Mouse (Mus musculus) forebrain, embryonic 11.5 days (tissue): Measurements from ENCODE around the gene Prkca. TPM values are rescaled to one million over a fixed set of nuclear protein-coding genes. Genes with fewer than 3 reads are reported as not detected.

Source experiments
- ATAC-seq: fragments of 200-750 bp; cut with Nextera tagmentation; replicated peaks from 2 replicates; pipeline ENCODE4 v1.8.0; 2017; ENCODE audit warnings: moderate TSS enrichment; ENCODE audit not compliant: low FRiP score
- DNase-seq: peaks from one replicate; pipeline ENCODE4 v3.0.0-alpha.2; 2017; ENCODE audit warnings: low spot score
- H3K27ac ChIP-seq: fragments of 300-500 bp; sonication (generic); 2 replicates; pipeline ENCODE4 v1.5.1; 2014; ENCODE audit warnings: low read depth, low read length
- H3K27me3 ChIP-seq: fragments of 300-500 bp; sonication (generic); 2 replicates; pipeline ENCODE4 v1.6.1; 2014; ENCODE audit warnings: mild to moderate bottlenecking, low read length, mixed read lengths; ENCODE audit not compliant: control insufficient read depth, insufficient read depth
- H3K36me3 ChIP-seq: fragments of 300-500 bp; sonication (generic); 2 replicates; pipeline ENCODE4 v1.6.1; 2014; ENCODE audit warnings: mild to moderate bottlenecking, low read length, moderate library complexity, mixed read lengths; ENCODE audit not compliant: control insufficient read depth, insufficient read depth
- H3K4me1 ChIP-seq: fragments of 300-500 bp; sonication (generic); replicated peaks from 2 replicates; pipeline ENCODE4 v1.6.1; 2014; ENCODE audit warnings: low read length, mixed read lengths; ENCODE audit not compliant: control insufficient read depth, insufficient read depth
- H3K4me2 ChIP-seq: fragments of 300-500 bp; sonication (generic); 2 replicates; pipeline ENCODE4 v1.6.1; 2014; ENCODE audit warnings: low read depth, mild to moderate bottlenecking, low read length, moderate library complexity, mixed read lengths; ENCODE audit not compliant: severe bottlenecking
- H3K4me3 ChIP-seq: fragments of 300-500 bp; sonication (generic); 2 replicates; pipeline ENCODE4 v1.5.1; 2014; ENCODE audit warnings: low read depth, low read length
- H3K9ac ChIP-seq: fragments of 300-500 bp; sonication (generic); 2 replicates; pipeline ENCODE4 v1.6.1; 2014; ENCODE audit warnings: low read length
- H3K9me3 ChIP-seq: fragments of 300-500 bp; sonication (generic); 2 replicates; pipeline ENCODE4 v1.6.1; 2016; ENCODE audit warnings: low read length, mixed read lengths; ENCODE audit not compliant: control insufficient read depth
- WGBS: fragments of 180-500 bp; shearing (Covaris S2); extraction: QIAGEN DNeasy Blood & Tissue Kit; methylation state at CpG from one replicate; pipeline ENCODE4 v1.1.7; 2014; 5-methylcytosine and 5-hydroxymethylcytosine counted together
- polyA plus RNA-seq: library from polyadenylated mRNA; unstranded; fragments of >200 nt; fragmentation: Nextera tagmentation; extraction: Ambion mirVana; gene quantifications from 2 replicates; pipeline ENCODE4 v1.2.1, GENCODE M21; 2014

The Prkca gene
- polyA plus RNA-seq, 1 experiment from 2014 or later, result 5.2 TPM

DNA sequence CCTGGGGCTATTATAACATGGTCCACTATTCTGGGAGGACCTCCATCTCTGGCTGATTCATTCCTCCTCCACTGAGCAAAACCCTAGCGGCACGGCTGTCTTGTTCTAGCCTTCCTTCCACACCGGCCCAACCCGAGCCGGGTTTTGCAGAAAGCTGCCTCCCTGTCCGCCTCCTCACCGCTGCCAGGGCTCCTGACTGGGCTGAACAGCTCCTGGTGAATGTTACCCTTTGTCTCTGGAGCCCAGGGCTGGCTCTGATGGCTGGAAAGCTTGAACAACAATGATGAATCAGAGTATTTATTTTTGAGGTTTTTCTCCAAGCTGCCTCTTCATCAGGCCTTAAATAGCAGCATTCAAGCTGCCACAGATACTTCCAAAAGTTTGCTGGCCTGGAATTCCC is 193.3 kb downstream of the Prkca start:
- no peak overlapping the region for H3K27ac ChIP-seq
- no peaks in the 10 kb centered on the region for H3K27me3 ChIP-seq
- no peak overlapping the region for H3K4me3 ChIP-seq
- no peak overlapping the region for H3K4me2 ChIP-seq
- no peaks in the 10 kb centered on the region for H3K36me3 ChIP-seq
- ATAC-seq (no peak), DNase-seq (peak; percentile 62)
- 28% methylated on average over 7 of the region's 7 CpGs for WGBS
- no peaks in the 10 kb centered on the region for H3K9me3 ChIP-seq
- H3K4me1 ChIP-seq, result peaks cover 8% of the 10 kb centered on the region; the same call in 1 of the 2 replicates
- H3K9ac ChIP-seq, result no peak overlapping the region

GRCm38 (mm10) chr11:108149187-108149586 is 194.5 kb downstream of the Prkca start:
- H3K27ac ChIP-seq, result no peak overlapping the region
- no peaks in the 10 kb centered on the region for H3K27me3 ChIP-seq
- no peak overlapping the region for H3K4me3 ChIP-seq
- H3K4me1 ChIP-seq, result peaks cover 8% of the 10 kb centered on the region; the same call in 1 of the 2 replicates
- H3K4me2 ChIP-seq, result no peak overlapping the region
- H3K9me3 ChIP-seq, result no peaks in the 10 kb centered on the region
- 72% methylated on average over 9 of the region's 9 CpGs for WGBS
- DNase-seq, result no peak
- no peak overlapping the region for H3K9ac ChIP-seq
- no peaks in the 10 kb centered on the region for H3K36me3 ChIP-seq
- ATAC-seq, result no peak

DNA sequence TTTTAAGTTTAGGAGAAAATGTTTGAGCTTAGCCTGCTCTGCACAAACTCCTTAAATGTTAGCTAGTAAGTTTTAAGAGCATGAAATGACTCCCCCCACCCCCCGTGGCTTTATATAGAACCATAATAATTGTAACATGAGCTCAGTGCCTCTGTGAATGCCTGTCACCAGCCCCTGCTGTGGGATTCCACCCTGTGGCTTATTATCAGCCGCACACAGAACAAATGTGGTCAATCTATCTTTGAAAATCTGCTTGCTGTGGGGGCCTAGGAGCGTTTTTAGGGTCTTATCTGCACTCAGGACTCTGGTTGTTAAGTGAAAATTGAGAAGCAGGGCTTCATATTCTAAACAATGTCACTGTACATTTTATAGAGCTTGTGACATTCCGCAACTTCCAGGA is 195.2 kb downstream of the Prkca start:
- Histone ChIP-seq H3K9me3 (no peaks in the 10 kb centered on the region), H3K4me3 (no peak overlapping the region), H3K27ac (no peak overlapping the region), H3K36me3 (no peaks in the 10 kb centered on the region), H3K4me2 (no peak overlapping the region), H3K9ac (no peak overlapping the region), H3K4me1 (peaks cover 8% of the 10 kb centered on the region; the same call in 1 of the 2 replicates), H3K27me3 (no peaks in the 10 kb centered on the region)
- 19% methylated on average over 4 of the region's 4 CpGs for WGBS
- ATAC-seq (no peak), DNase-seq (no peak)

- H3K27me3 ChIP-seq, result no peaks in the 10 kb centered on the region
- no peak overlapping the region for H3K9ac ChIP-seq
- H3K4me1 ChIP-seq, result peaks cover 8% of the 10 kb centered on the region; the same call in 1 of the 2 replicates
- ATAC-seq (no peak), DNase-seq (no peak)
- H3K4me3 ChIP-seq, result no peak overlapping the region
- H3K4me2 ChIP-seq, result no peak overlapping the region
- 71% methylated on average over 13 of the region's 13 CpGs for WGBS
- H3K9me3 ChIP-seq, result no peaks in the 10 kb centered on the region
- H3K27ac ChIP-seq, result no peak overlapping the region
- H3K36me3 ChIP-seq, result no peaks in the 10 kb centered on the region
These were observed 197.8 kb downstream of the Prkca start for GRCm38 (mm10) chr11:108145752-108146496.

- no peak for DNase-seq
- no peak overlapping the region for H3K4me2 ChIP-seq
- no peak for ATAC-seq
These were observed 198.6 kb downstream of the Prkca start for GRCm38 (mm10) chr11:108145128-108145527.

DNA sequence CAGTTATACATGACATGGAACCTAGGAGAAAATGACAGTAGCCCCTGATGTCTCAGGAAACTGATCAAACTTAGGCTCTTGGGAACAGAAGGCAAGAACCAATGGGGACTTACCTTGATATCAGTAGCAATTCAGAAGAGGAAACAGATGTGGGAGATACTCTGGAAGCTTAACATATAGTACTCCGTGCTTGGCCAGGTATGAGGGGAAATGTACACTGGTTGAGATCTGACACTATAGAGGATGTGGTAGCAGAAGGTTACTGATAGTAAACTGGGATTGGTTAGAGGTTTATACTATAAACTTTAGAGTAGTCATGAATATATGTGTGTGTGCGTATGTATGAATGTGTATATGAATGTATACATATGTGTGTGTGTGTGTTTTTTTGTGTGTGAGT is 200.0 kb downstream of the Prkca start:
- ATAC-seq, result no peak
- WGBS, result 94% methylated on average over 2 of the region's 2 CpGs
- H3K4me3 ChIP-seq, result no peak overlapping the region

More at GRCm38 (mm10) chr11:108145128-108145527, 198.6 kb downstream of the Prkca start:
- Histone ChIP-seq H3K9ac (no peak overlapping the region), H3K9me3 (no peaks in the 10 kb centered on the region), H3K4me3 (no peak overlapping the region), H3K27me3 (no peaks in the 10 kb centered on the region), H3K36me3 (no peaks in the 10 kb centered on the region), H3K27ac (no peak overlapping the region), H3K4me1 (peaks cover 8% of the 10 kb centered on the region; the same call in 1 of the 2 replicates)
- WGBS, result 86% methylated on average over 8 of the region's 8 CpGs

DNA sequence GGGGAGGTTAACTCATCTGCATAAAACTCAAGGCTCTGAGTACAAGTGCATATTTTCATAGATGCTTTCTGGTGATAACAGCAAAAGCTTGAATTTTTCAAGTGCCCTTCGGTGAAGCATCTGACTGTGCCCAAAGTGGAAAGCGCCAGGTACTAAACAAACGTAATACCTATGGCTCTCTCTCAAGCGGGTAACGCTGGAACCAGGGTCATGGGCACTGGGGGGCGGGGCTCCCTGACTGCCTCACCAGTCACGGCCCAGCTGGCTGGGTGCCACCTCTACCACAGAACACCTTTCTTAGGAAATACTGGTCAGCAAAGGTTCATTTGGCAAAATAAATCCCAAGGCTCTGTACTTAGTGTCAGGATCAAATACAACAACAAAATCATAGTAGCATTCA is 203.7 kb downstream of the Prkca start:
- ATAC-seq, result no peak
- H3K4me3 ChIP-seq, result no peak overlapping the region
- H3K36me3 ChIP-seq, result no peaks in the 10 kb centered on the region
- WGBS, result 79% methylated on average over 7 of the region's 7 CpGs
- no peak overlapping the region for H3K4me2 ChIP-seq
- no peak overlapping the region for H3K27ac ChIP-seq
- no peak for DNase-seq
- H3K27me3 ChIP-seq, result no peaks in the 10 kb centered on the region
- H3K9me3 ChIP-seq, result no peaks in the 10 kb centered on the region
- H3K4me1 ChIP-seq, result no peaks in the 10 kb centered on the region; the same call in 1 of the 2 replicates
- H3K9ac ChIP-seq, result no peak overlapping the region

More for the DNA sequence above, 200.0 kb downstream of the Prkca start:
- no peak for DNase-seq
- H3K36me3 ChIP-seq, result no peaks in the 10 kb centered on the region
- no peak overlapping the region for H3K27ac ChIP-seq
- no peak overlapping the region for H3K9ac ChIP-seq
- H3K9me3 ChIP-seq, result no peaks in the 10 kb centered on the region
- H3K4me2 ChIP-seq, result no peak overlapping the region
- H3K4me1 ChIP-seq, result peaks cover 6% of the 10 kb centered on the region; the same call in 1 of the 2 replicates
- no peaks in the 10 kb centered on the region for H3K27me3 ChIP-seq

DNA sequence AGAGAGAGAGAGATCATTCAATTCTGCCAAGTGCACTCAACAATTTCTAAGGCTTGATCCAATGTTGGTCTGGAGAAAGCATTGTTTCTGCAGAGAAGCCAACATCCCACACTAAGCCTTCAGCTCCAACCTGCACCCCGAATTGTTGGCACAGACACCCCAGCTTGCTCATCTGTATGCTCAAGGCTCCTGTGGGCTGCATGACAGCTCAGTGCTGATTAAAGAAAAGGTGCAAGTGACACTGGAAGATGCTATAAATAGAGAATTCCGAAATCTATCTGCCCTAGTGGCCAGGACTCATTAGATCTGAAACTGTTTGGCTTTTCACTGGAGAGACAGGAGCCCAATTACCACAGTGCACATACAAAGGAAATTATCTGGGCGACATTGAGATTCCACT is 207.4 kb downstream of the Prkca start:
- Histone ChIP-seq H3K27me3 (no peaks in the 10 kb centered on the region), H3K9me3 (no peaks in the 10 kb centered on the region), H3K4me1 (no peaks in the 10 kb centered on the region; the same call in 1 of the 2 replicates), H3K27ac (no peak overlapping the region), H3K36me3 (no peaks in the 10 kb centered on the region), H3K4me2 (no peak overlapping the region), H3K4me3 (no peak overlapping the region), H3K9ac (no peak overlapping the region)
- DNase-seq (no peak), ATAC-seq (no peak)
- 51% methylated on average over 3 of the region's 3 CpGs for WGBS
